Comparison of ENCODE assay signal across 11 mouse cellular contexts in genomic region chr4:57538029-57538688, GRCm38 (mm10). TPM values are rescaled to one million over a fixed set of nuclear protein-coding genes. Genes with fewer than 3 reads are reported as not detected.
DNase-seq lines count a peak whose midpoint lies in the region; ATAC-seq lines count a peak whose summit lies in the region.
"Had no signal": no experiment of that assay in that cellular context is flagged by ENCODE, and none has a peak within 500 bp of the region (broad histone marks: within the 10 kb centered on the region; RNA-seq: fewer than 3 reads in every experiment).

No protein-coding gene starts in this region.

- no peak overlapping the region for H3K9ac ChIP-seq in forebrain, embryonic 12.5 days
- no peak overlapping the region for H3K9ac ChIP-seq in limb, embryonic 11.5 days (ENCODE audit: low read length)

- H3K4me1 ChIP-seq in forebrain, embryonic 10.5 days = peaks cover 14% of the 10 kb centered on the region
- peaks cover 7% of the 10 kb centered on the region for H3K4me1 ChIP-seq in forebrain, embryonic 12.5 days
- peaks cover 8% of the 10 kb centered on the region; the same call in 1 of the 2 replicates for H3K4me1 ChIP-seq in limb, embryonic 11.5 days (ENCODE audit: control insufficient read depth, insufficient read depth, low read length)

- ATAC-seq in forebrain, embryonic 12.5 days (ENCODE audit: low FRiP score) = no peak
- no peak for ATAC-seq in limb, embryonic 11.5 days (ENCODE audit: insufficient number of reproducible peaks, low FRiP score, low TSS enrichment, low read depth)

- no peak for DNase-seq in forebrain, embryonic 10.5 days (ENCODE audit: extremely low spot score, low spot score)
- DNase-seq in urinary bladder, postnatal 14 days (ENCODE audit: low spot score) = peak; percentile 9
- no peak for DNase-seq in urinary bladder, postnatal 25 days (ENCODE audit: low spot score)
- DNase-seq in limb, embryonic 11.5 days (ENCODE audit: low spot score) = peak; percentile 51
- DNase-seq in cerebellum, adult 8-10 months = no peak
- DNase-seq in layer of hippocampus, adult 11-12 months (ENCODE audit: low spot score) = no peak
- DNase-seq in right cerebral cortex, postnatal 36 days (ENCODE audit: low spot score in 2 of 2) = no peak
- DNase-seq: gastrocnemius, postnatal 10 days; kidney, adult 11 months had no signal

- 12% methylated on average over 4 of the region's 4 CpGs for WGBS in forebrain, embryonic 10.5 days
- 11% methylated on average over 4 of the region's 4 CpGs for WGBS in forebrain, embryonic 12.5 days
- 12% methylated on average over 4 of the region's 4 CpGs for WGBS in limb, embryonic 11.5 days

- peak overlapping the region; percentile 60 for H3K27ac ChIP-seq in forebrain, embryonic 10.5 days
- no peak overlapping the region for H3K27ac ChIP-seq in forebrain, embryonic 12.5 days
- peak overlapping the region; percentile 60 for H3K27ac ChIP-seq in limb, embryonic 11.5 days (replicated peaks; ENCODE audit: low read depth, low read length)
- H3K27ac ChIP-seq: left cerebral cortex, adult 2 months had no signal

- H3K9me3 ChIP-seq in forebrain, embryonic 10.5 days = no peaks in the 10 kb centered on the region
- H3K9me3 ChIP-seq in forebrain, embryonic 12.5 days = no peaks in the 10 kb centered on the region
- H3K9me3 ChIP-seq in limb, embryonic 11.5 days (ENCODE audit: control insufficient read depth, low read length) = no peaks in the 10 kb centered on the region

- H3K27me3 ChIP-seq in forebrain, embryonic 10.5 days (ENCODE audit: poor library complexity, severe bottlenecking) = no peaks in the 10 kb centered on the region
- no peaks in the 10 kb centered on the region for H3K27me3 ChIP-seq in forebrain, embryonic 12.5 days
- no peaks in the 10 kb centered on the region for H3K27me3 ChIP-seq in limb, embryonic 11.5 days (ENCODE audit: control insufficient read depth, insufficient read depth, low read length)

- no peak overlapping the region for H3K4me2 ChIP-seq in forebrain, embryonic 12.5 days
- no peak overlapping the region for H3K4me2 ChIP-seq in limb, embryonic 11.5 days (ENCODE audit: low read depth, severe bottlenecking)

- no peak overlapping the region for H3K4me3 ChIP-seq in forebrain, embryonic 10.5 days
- no peak overlapping the region for H3K4me3 ChIP-seq in forebrain, embryonic 12.5 days (replicated peaks)
- H3K4me3 ChIP-seq in limb, embryonic 11.5 days (ENCODE audit: low read depth, low read length) = no peak overlapping the region
- H3K4me3 ChIP-seq: left cerebral cortex, adult 2 months had no signal

- H3K36me3 ChIP-seq in forebrain, embryonic 10.5 days (replicated peaks) = no peaks in the 10 kb centered on the region
- H3K36me3 ChIP-seq in forebrain, embryonic 12.5 days (replicated peaks) = no peaks in the 10 kb centered on the region
- no peaks in the 10 kb centered on the region for H3K36me3 ChIP-seq in limb, embryonic 11.5 days (ENCODE audit: control insufficient read depth, insufficient read depth, low read length)

RNA-seq across cellular contexts. Expression of gene Pakap, which starts 29.8 kb away (rescaled TPM):
- polyA plus RNA-seq in forebrain, embryonic 10.5 days (2016; fragmentation: Nextera tagmentation; extraction: Ambion mirVana) = 17.5 and 22.6 TPM in 2 replicates
- 13.7 and 14.8 TPM in 2 replicates for polyA plus RNA-seq in forebrain, embryonic 12.5 days (2016; fragmentation: Nextera tagmentation; extraction: Ambion mirVana)
- 32.6 and 37.6 TPM in 2 replicates for polyA plus RNA-seq in limb, embryonic 11.5 days (2014; fragmentation: Nextera tagmentation; extraction: Ambion mirVana)

Comparison
In these comparisons a context has a peak if more than half of its experiments do, and no peak if none do; other contexts are left out.
1. DNase-seq: peak in urinary bladder, postnatal 14 days (single experiment) and limb, embryonic 11.5 days (single experiment); none in forebrain, embryonic 10.5 days (single experiment), urinary bladder, postnatal 25 days (single experiment), cerebellum, adult 8-10 months (single experiment), layer of hippocampus, adult 11-12 months (single experiment) and right cerebral cortex, postnatal 36 days (0 of 2).